Mouse (Mus musculus) thymus, postnatal 14 days (tissue): ENCODE measurements around the gene Slc2a1.

ENCODE experiments used
- DNase-seq: peaks from one replicate; pipeline ENCODE4 v3.0.0; 2021

Slc2a1 gene

GRCm38 (mm10) chr4:119108495-119109408, at the start of gene Slc2a1:
Gene Slc2a1, plus strand, starts transcription at chr4:119108711.
- peak; percentile 94 for DNase-seq

GRCm38 (mm10) chr4:119066791-119067190, 41.7 kb upstream of the Slc2a1 start:
- DNase-seq: no peak

GRCm38 (mm10) chr4:119067204-119067603, 41.3 kb upstream of the Slc2a1 start:
- no peak for DNase-seq

GRCm38 (mm10) chr4:119068918-119069317, 39.6 kb upstream of the Slc2a1 start:
- peak; percentile 13 for DNase-seq

GRCm38 (mm10) chr4:119070181-119070580, 38.3 kb upstream of the Slc2a1 start:
- DNase-seq: no peak

- DNase-seq: no peak
Measured at GRCm38 (mm10) chr4:119070959-119071647, 37.4 kb upstream of the Slc2a1 start.

- DNase-seq: no peak
Measured at GRCm38 (mm10) chr4:119071648-119072362, 36.7 kb upstream of the Slc2a1 start.

DNA sequence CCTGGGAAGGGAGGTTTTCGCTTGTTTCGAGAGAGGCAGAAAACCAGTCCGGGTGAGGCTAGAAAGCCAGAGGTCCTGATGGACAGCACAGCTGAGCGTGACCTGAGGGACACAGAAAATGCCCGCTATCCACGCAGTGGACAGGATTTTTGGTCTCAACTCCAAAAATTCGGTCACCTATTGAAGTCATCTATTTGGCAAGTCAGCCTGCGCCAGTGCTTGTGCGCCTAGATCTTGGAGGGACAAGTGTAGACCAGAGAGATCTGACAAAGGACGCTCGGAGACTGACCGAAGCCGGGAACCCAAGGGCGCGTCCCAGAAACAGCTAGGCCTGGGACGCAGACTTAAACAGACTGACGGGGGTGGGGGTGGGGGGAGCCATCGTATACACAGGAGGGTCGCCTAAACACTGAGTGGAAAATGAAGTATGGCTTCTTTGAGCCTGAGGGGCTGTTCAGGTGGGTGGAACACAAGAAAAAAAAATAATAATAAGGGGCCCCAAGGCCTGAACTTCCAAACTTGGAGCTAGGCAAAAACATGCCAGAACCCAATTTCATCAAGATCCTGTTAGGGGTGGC, 36.1 kb upstream of the Slc2a1 start:
- no peak for DNase-seq

- DNase-seq: no peak
Measured at GRCm38 (mm10) chr4:119072941-119073451, 35.5 kb upstream of the Slc2a1 start.

DNA sequence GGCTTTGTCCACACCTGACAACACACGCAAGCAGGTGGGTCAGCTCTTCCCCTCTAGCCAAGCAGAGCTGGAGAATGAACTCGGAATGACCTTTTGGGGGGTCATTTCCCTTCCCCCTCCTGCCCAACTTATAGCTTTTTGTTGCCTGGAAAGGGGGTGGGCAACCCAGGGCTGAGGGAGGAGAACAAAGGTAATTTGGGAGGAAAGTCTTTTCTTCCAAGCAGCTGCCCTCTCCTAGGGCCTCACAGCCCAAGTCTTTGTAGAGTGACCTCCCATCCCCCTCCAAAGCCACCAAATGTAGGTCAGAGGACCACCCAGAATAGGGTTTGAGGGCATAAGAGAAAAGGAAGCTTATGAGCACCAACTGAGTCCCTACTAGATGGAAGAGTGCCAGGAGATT, 34.9 kb upstream of the Slc2a1 start:
- DNase-seq: no peak

GRCm38 (mm10) chr4:119074596-119074995, 33.9 kb upstream of the Slc2a1 start:
- DNase-seq: no peak

DNA sequence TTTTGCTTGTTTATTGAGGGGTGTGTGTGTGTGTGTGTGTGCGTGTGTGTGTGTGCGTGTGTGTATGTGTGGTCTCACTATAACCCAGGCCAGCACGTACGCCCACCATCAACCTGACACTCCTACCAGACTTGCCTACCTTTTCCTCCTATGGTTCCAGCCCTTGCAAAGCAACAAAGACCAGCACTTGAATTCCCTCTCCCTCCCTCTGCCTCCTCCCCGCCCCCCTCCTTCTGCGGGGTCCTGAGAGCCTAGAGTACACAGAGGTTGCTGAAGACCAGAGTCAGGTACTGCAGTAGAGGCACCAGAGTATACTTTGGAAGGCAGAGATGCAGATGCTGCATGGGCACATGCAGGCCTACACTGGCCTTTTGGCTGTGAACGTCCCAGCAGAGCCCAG, 33.2 kb upstream of the Slc2a1 start:
- no peak for DNase-seq

DNA sequence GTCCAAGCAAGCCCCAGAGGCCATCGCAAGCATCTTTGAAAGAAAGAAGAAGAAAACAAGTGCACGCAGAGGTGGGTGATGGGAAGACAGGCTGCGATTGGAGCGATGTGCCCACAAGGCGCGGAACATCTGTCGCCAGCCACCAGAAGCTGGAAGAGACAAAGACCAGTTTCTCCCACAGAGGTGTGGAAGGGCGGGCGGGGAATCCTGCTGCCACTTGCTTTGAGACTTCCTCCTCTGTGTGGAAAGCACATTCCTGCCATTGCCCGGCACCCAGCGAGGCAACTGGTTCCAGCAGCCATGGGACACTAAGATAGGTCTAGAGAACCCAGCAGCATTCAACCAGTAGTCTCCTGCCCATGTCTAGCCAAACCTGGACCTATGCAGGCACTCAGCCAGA, 32.2 kb upstream of the Slc2a1 start:
- DNase-seq: no peak

DNA sequence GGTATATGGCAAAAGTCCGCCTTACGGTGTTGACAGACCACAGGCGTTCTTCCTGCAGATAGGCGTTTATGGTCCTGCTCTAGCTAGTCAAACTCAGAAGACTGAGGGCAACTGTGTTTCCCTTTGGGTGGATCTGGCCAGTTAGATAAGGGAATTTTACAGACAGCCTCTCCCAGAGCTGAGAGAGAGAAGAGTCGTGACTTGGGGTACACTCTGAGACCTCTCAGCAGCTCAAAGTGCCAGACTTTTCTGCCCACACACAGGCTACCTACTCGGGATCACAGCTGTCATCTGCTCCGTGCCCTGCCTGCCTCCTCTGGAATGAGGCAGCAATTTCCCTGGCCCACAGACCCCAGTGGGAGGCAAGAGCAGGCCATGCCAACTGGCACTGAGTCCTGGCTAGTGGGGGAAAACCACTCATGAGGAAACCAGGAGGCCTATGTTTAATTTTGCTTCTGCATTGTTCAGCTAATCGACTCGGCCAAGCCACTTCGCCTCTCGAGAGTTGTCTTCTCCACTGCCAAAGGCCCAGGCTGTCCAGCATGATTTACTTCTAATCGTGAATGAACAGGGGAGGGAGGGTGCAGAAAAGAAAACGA, 31.3 kb upstream of the Slc2a1 start:
- DNase-seq: no peak

DNA sequence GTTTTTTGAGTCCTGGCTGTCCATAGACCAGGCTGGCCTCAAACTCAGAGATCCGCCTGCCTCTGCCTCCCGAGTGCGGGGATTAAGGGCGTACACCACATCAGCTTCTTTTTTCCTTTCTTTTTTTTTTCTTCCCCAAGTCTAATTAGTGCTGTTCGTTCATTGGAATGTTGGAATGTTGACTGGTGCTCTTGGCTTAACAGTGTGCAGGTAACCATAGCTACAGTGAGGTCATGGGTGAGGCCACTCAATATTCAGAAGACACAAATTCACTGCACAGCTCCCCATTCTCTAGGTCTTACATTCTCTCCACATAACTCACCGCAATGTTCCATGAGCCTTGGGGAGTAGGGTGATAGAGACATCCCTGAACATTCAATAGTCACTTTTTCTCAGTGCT, 28.6 kb upstream of the Slc2a1 start:
- no peak for DNase-seq

- no peak for DNase-seq
Measured at GRCm38 (mm10) chr4:119082740-119083231, 25.7 kb upstream of the Slc2a1 start.

- no peak for DNase-seq
Measured at GRCm38 (mm10) chr4:119088424-119088823, 20.1 kb upstream of the Slc2a1 start.

DNA sequence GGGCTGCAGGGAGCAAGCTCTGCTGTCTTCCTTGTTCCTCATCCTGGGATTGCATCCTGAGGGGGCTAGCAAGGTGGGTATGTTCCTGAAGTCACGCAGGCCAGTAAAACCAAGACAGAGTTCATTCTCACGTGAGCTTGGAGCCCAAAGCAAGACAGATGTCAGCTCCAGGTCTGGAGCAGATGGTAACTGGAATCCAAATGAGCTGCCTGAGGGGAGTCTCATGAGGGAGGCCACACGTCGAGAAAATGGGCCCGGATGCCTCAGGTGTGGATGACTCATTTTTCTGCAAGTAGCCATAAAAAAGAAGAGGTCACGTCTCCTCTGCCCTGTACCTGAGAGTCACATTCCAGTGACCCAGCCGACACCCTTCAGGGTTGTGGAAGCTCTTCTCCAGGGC, 14.6 kb upstream of the Slc2a1 start:
- no peak for DNase-seq

DNA sequence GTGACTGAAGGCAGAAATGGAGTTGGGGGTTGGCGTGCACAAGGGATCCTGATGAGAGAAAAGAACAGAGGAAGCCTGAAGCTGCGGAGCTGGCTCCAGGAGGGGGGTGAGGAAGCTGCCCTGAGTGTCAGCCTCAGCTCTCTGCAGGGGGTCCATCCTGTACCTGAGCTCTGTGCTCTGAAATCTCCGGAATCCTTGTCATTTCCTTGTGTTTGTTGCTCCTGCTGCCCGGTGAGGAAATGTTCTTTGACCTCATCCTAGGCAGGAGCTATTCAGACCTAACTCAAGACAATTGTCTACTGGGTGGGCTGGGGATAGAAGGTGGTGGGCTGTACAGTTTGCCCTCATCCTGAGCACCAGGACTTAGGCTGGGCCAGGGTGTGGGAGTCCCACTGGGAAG, 13.5 kb upstream of the Slc2a1 start:
- DNase-seq: no peak

- no peak for DNase-seq
Measured at GRCm38 (mm10) chr4:119096401-119096800, 12.1 kb upstream of the Slc2a1 start.

- DNase-seq: no peak
Measured at GRCm38 (mm10) chr4:119097421-119097820, 11.1 kb upstream of the Slc2a1 start.
